In genomic region chr2:181917861-181918260, GRCm38 (mm10) we compare ENCODE assay signal across 10 mouse cellular contexts. TPM values are rescaled to one million over a fixed set of nuclear protein-coding genes. Genes with fewer than 3 reads are reported as not detected.
DNase-seq lines count a peak whose midpoint lies in the region; ATAC-seq lines count a peak whose summit lies in the region.
"Had no signal": no experiment of that assay in that cellular context is flagged by ENCODE, and none has a peak within 500 bp of the region (broad histone marks: within the 10 kb centered on the region; RNA-seq: fewer than 3 reads in every experiment).

No protein-coding gene starts in this region.

- DNase-seq in CD4-positive, CD25-positive, alpha-beta regulatory T cell, adult 2 months (ENCODE audit: low read depth, low spot score): peak; percentile 57
- DNase-seq in neural tube, embryonic 10.5 days (ENCODE audit: extremely low spot score, low spot score): peak; percentile 72
- DNase-seq in gonadal fat pad, adult 2 months (ENCODE audit: low read depth): peak; percentile 22
- peak; percentile 11 for DNase-seq in telencephalon, adult 2 months (ENCODE audit: low read depth, low spot score)
- DNase-seq in heart, postnatal 25 days (ENCODE audit: low spot score): no peak

- 50% methylated on average over 3 of the region's 3 CpGs for WGBS in neural tube, embryonic 15.5 days

- H3K9ac ChIP-seq in neural tube, embryonic 15.5 days (replicated peaks): no peak overlapping the region
- H3K9ac ChIP-seq: hindbrain, embryonic 15.5 days; limb, embryonic 12.5 days had no signal

- H3K36me3 ChIP-seq in neural tube, embryonic 15.5 days: no peaks in the 10 kb centered on the region
- H3K36me3 ChIP-seq: hindbrain, embryonic 15.5 days; limb, embryonic 12.5 days had no signal

- no peaks in the 10 kb centered on the region for H3K4me1 ChIP-seq in neural tube, embryonic 15.5 days
- H3K4me1 ChIP-seq: hindbrain, embryonic 15.5 days; limb, embryonic 12.5 days had no signal

- no peak overlapping the region for H3K27ac ChIP-seq in neural tube, embryonic 15.5 days (replicated peaks)
- H3K27ac ChIP-seq: hindbrain, embryonic 15.5 days; limb, embryonic 12.5 days had no signal

- no peak for ATAC-seq in CD4-positive, CD25-positive, alpha-beta regulatory T cell, adult 4 months
- ATAC-seq in neural tube, embryonic 15.5 days (ENCODE audit: low FRiP score): no peak
- ATAC-seq in erythroblast, adult 5-6 weeks (replicated peaks; ENCODE audit: low FRiP score, poor library complexity, severe bottlenecking): no peak

- no peak overlapping the region for H3K4me3 ChIP-seq in neural tube, embryonic 15.5 days (replicated peaks)
- H3K4me3 ChIP-seq: hindbrain, embryonic 15.5 days; limb, embryonic 12.5 days had no signal

- H3K4me2 ChIP-seq in neural tube, embryonic 15.5 days: no peak overlapping the region
- H3K4me2 ChIP-seq: hindbrain, embryonic 15.5 days; limb, embryonic 12.5 days had no signal

- intact Hi-C loops in heart, postnatal 25 days (cut with DNase I): no loop called here

- H3K27me3 ChIP-seq in neural tube, embryonic 15.5 days (replicated peaks): no peaks in the 10 kb centered on the region
- H3K27me3 ChIP-seq: hindbrain, embryonic 15.5 days; limb, embryonic 12.5 days had no signal

- no peaks in the 10 kb centered on the region for H3K9me3 ChIP-seq in neural tube, embryonic 15.5 days (replicated peaks)
- H3K9me3 ChIP-seq: hindbrain, embryonic 15.5 days; limb, embryonic 12.5 days had no signal

RNA-seq across cellular contexts. Expression of gene Polr3k, which starts 53.7 kb away (rescaled TPM):
- 10 to 100 TPM; 54.0 to 72.0 TPM for polyA plus RNA-seq in CD4-positive, CD25-positive, alpha-beta regulatory T cell, adult 4 months (2017; shearing (Covaris generic))
- 74.2 and 76.2 TPM in 2 replicates for polyA plus RNA-seq in neural tube, embryonic 15.5 days (2015; fragmentation: Nextera tagmentation; extraction: Ambion mirVana)
- polyA plus RNA-seq in gonadal fat pad, adult 2 months (2012; rRNA removed): 8.5 and 9.5 TPM in 2 replicates
- total RNA-seq in heart, postnatal 25 days (2021): 10 to 100 TPM; 11.3 to 11.9 TPM
- 2.5 and 7.3 TPM in 2 replicates for total RNA-seq in erythroblast, adult 5-6 weeks (2015; ENCODE audit: low replicate concordance)
- 7.7 and 11.7 TPM in 2 replicates for total RNA-seq in erythroblast, adult 5-6 weeks (2017; ENCODE audit: low replicate concordance)
